Mouse (Mus musculus): Measurements from ENCODE around the gene H1fnt. TPM values are rescaled to one million over a fixed set of nuclear protein-coding genes. Genes with fewer than 3 reads are reported as not detected.

The H1fnt gene
- polyA plus RNA-seq, 1 experiment from 2014 or later: not detected

DNA sequence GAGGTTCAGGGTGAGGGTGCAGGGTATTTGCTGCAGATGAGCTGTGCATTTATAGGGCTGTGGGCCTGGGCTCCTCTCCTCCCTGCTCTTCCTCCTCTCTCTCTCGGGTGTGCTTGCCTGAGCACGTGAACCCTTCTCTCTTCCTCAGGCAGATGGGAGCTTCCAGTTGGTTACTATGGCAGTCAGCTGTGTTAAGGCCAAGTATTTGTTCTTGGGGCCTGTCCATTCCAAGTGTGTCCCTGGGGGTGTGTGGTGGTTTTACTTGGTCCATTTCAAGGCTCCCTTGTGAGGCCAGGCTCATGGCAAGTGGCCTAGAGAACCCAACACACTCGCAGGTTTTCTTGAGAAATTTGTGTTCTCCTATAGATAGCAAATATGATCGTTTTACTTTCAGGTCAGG lies 36.2 kb downstream of the H1fnt start, which contains the start of the genes Gm44579 and Olfr287:
Gene Gm44579 (minus strand): TSS at position 101 of the 400 bp plus-strand sequence.
Gene Olfr287 (minus strand): TSS at position 180 of the 400 bp plus-strand sequence.
- H3K27ac ChIP-seq: no peak within 1 kb of the TSS
- no peak within 1 kb of the TSS for H3K9ac ChIP-seq
- no peaks in the 10 kb centered on the region for H3K27me3 ChIP-seq
- ATAC-seq (replicated peaks; ENCODE audit: insufficient number of reproducible peaks, insufficient read depth, low FRiP score, low read depth): no peak
- no peaks in the 10 kb centered on the region for H3K9me3 ChIP-seq (replicated peaks)
- no peak within 1 kb of the TSS for H3K4me3 ChIP-seq
- H3K4me1 ChIP-seq (replicated peaks): no peaks in the 10 kb centered on the region
- WGBS: 64% methylated on average over 4 of the region's 4 CpGs
- no peaks in the 10 kb centered on the region for H3K36me3 ChIP-seq
- H3K4me2 ChIP-seq: no peak within 1 kb of the TSS

DNA sequence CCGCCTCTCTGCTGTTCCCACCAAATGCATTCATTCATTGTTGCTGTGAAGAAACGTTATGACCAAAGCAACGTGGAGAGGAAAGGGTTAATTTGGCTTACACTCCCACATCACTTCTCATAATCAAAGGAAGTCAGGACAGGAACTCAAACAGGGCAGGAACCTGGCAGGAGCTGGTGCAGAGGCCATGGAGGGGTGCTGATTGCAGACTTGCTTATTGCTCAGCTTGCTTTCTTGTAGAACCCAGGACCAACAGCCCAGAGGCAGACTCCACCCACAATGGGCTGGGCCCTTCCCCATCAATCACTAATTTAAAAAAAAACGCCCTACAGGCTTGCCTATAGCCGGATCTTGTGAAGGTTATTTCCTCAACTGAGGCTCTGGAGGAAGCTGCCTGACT lies 43.0 kb downstream of the H1fnt start:
- Histone ChIP-seq H3K4me3 (no peak overlapping the region), H3K9ac (no peak overlapping the region), H3K27ac (no peak overlapping the region), H3K27me3 (no peaks in the 10 kb centered on the region), H3K4me2 (no peak overlapping the region), H3K4me1 (replicated peaks) (no peaks in the 10 kb centered on the region), H3K9me3 (replicated peaks) (no peaks in the 10 kb centered on the region), H3K36me3 (no peaks in the 10 kb centered on the region)
- WGBS: 66% methylated on average over 5 of the region's 5 CpGs
- ATAC-seq (replicated peaks; ENCODE audit: insufficient number of reproducible peaks, insufficient read depth, low FRiP score, low read depth): no peak

DNA sequence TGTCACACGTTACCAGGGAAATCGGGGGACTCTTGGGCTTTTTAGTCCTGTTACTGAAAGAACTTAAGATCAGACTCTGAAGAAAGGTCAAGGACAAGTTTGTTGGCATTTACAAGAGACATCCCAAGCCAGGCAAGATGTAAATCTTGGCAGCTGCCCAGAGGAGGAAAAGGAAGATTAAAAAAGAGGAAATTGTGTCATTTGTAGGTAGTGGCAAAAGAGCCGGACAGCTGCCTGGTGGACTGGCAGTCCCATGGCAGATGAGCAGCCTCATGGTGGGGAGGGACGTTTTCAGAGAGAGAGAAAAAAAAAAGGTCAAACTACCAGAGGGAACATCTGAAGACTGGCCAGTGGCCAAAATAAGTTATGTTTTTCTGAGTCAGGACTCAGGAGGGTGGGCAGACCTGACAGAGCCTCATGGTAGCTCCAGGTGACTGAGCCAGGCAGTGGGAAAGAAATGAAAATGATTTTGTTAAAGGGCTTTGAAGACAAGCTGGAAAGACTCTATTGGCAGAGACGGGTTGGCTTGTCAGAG lies 43.7 kb downstream of the H1fnt start:
- Histone ChIP-seq H3K9ac (no peak overlapping the region), H3K4me3 (no peak overlapping the region), H3K4me2 (no peak overlapping the region), H3K27me3 (no peaks in the 10 kb centered on the region), H3K9me3 (replicated peaks) (no peaks in the 10 kb centered on the region), H3K4me1 (replicated peaks) (no peaks in the 10 kb centered on the region), H3K36me3 (no peaks in the 10 kb centered on the region), H3K27ac (no peak overlapping the region)
- no peak for ATAC-seq (replicated peaks; ENCODE audit: insufficient number of reproducible peaks, insufficient read depth, low FRiP score, low read depth)
- 61% methylated on average over 5 of the region's 5 CpGs for WGBS

DNA sequence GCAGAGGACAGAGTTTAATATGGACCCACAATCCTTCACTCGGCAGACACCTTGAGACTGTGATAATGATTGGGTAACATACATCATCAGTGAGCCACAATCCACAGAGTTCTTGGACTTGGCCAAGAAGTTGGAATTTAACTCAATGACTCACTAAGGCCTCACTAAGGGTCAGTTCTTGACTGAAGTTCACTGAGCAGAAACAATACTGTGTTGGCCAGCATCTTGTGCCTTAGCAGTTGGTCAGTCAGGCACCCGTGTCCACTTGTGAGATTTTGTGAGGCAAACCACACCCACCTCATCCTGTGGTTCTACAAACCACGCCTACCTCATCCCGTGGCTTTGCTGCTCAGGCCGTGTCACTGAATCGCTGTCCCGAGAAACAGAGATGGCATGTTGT lies 47.4 kb downstream of the H1fnt start:
- 78% methylated on average over 7 of the region's 7 CpGs for WGBS
- Histone ChIP-seq H3K4me1 (replicated peaks) (no peaks in the 10 kb centered on the region), H3K9me3 (replicated peaks) (no peaks in the 10 kb centered on the region), H3K4me3 (no peak overlapping the region), H3K36me3 (no peaks in the 10 kb centered on the region), H3K27me3 (no peaks in the 10 kb centered on the region), H3K4me2 (no peak overlapping the region), H3K27ac (no peak overlapping the region), H3K9ac (no peak overlapping the region)
- ATAC-seq (replicated peaks; ENCODE audit: insufficient number of reproducible peaks, insufficient read depth, low FRiP score, low read depth): no peak

Other genes with a start within 250 kb of the H1fnt start
- 119 and 127 TPM in 2 replicates for gene Pfkm, start 164.7 kb downstream of the H1fnt start, polyA plus RNA-seq (2015; fragmentation: Nextera tagmentation; extraction: Ambion mirVana)
- gene Senp1, start 163.5 kb downstream of the H1fnt start, polyA plus RNA-seq (2015; fragmentation: Nextera tagmentation; extraction: Ambion mirVana): 16.7 and 19.0 TPM in 2 replicates
- 77.6 and 78.1 TPM in 2 replicates for gene Asb8, start 91.7 kb downstream of the H1fnt start, polyA plus RNA-seq (2015; fragmentation: Nextera tagmentation; extraction: Ambion mirVana)
- 1.6 and 1.7 TPM in 2 replicates for gene Ccdc184, start 90.1 kb downstream of the H1fnt start, polyA plus RNA-seq (2015; fragmentation: Nextera tagmentation; extraction: Ambion mirVana)
- not detected in 2 replicates for gene Olfr288, start 61.8 kb downstream of the H1fnt start, polyA plus RNA-seq (2015; fragmentation: Nextera tagmentation; extraction: Ambion mirVana)
- not detected in 2 replicates for gene Gm44579, start 36.3 kb downstream of the H1fnt start, polyA plus RNA-seq (2015; fragmentation: Nextera tagmentation; extraction: Ambion mirVana)
- not detected in 2 replicates for gene Olfr287, start 36.2 kb downstream of the H1fnt start, polyA plus RNA-seq (2015; fragmentation: Nextera tagmentation; extraction: Ambion mirVana)
- not detected in 2 replicates for gene Olfr286, start 22.8 kb downstream of the H1fnt start, polyA plus RNA-seq (2015; fragmentation: Nextera tagmentation; extraction: Ambion mirVana)
- gene Zfp641, start 38.9 kb upstream of the H1fnt start, polyA plus RNA-seq (2015; fragmentation: Nextera tagmentation; extraction: Ambion mirVana): 1.1 and 1.8 TPM in 2 replicates
- not detected in 2 replicates for gene Olfr285, start 60.1 kb upstream of the H1fnt start, polyA plus RNA-seq (2015; fragmentation: Nextera tagmentation; extraction: Ambion mirVana)
- gene Olfr284, start 83.7 kb upstream of the H1fnt start, polyA plus RNA-seq (2015; fragmentation: Nextera tagmentation; extraction: Ambion mirVana): not detected in 2 replicates
- gene Olfr283, start 123.7 kb upstream of the H1fnt start, polyA plus RNA-seq (2015; fragmentation: Nextera tagmentation; extraction: Ambion mirVana): not detected in 2 replicates
- gene Olfr282, start 173.9 kb upstream of the H1fnt start, polyA plus RNA-seq (2015; fragmentation: Nextera tagmentation; extraction: Ambion mirVana): not detected in 2 replicates
- not detected in 2 replicates for gene Olfr281, start 195.3 kb upstream of the H1fnt start, polyA plus RNA-seq (2015; fragmentation: Nextera tagmentation; extraction: Ambion mirVana)
- not detected in 2 replicates for gene OR5BS1P, start 212.6 kb upstream of the H1fnt start, polyA plus RNA-seq (2015; fragmentation: Nextera tagmentation; extraction: Ambion mirVana)
- not detected in 2 replicates for gene Lalba, start 225.4 kb upstream of the H1fnt start, polyA plus RNA-seq (2015; fragmentation: Nextera tagmentation; extraction: Ambion mirVana)
- gene Olfr279, start 235.1 kb upstream of the H1fnt start, polyA plus RNA-seq (2015; fragmentation: Nextera tagmentation; extraction: Ambion mirVana): not detected in 2 replicates

Measured in heart, embryonic 15.5 days (tissue).